Mouse (Mus musculus) thymus, adult 2 months (tissue): ENCODE results near the gene Cox4i2. TPM values are rescaled to one million over a fixed set of nuclear protein-coding genes. Genes with fewer than 3 reads are reported as not detected.

Experiments used
- DNase-seq: peaks from one replicate; pipeline ENCODE4 v3.0.0; 2021
- H3K27ac ChIP-seq: fragments of 200-500 bp; 2 replicates; pipeline ENCODE4 v1.5.1; 2012; ENCODE audit warnings: low read length, control low read depth; ENCODE audit not compliant: control insufficient read depth, insufficient read depth
- H3K27me3 ChIP-seq: fragments of 200-500 bp; 2 replicates; pipeline ENCODE4 v1.6.1; 2012; ENCODE audit warnings: mild to moderate bottlenecking, low read length, moderate library complexity, mixed read lengths; ENCODE audit not compliant: control insufficient read depth, insufficient read depth
- H3K36me3 ChIP-seq: fragments of 200-500 bp; 2 replicates; pipeline ENCODE4 v1.6.1; 2012; ENCODE audit warnings: mild to moderate bottlenecking, low read length, moderate library complexity; ENCODE audit not compliant: control insufficient read depth, insufficient read depth
- H3K4me1 ChIP-seq: fragments of 200-500 bp; replicated peaks from 2 replicates; pipeline ENCODE4 v1.6.1; 2012; ENCODE audit warnings: low read length; ENCODE audit not compliant: control insufficient read depth, insufficient read depth
- H3K4me3 ChIP-seq: fragments of 200-500 bp; 2 replicates; pipeline ENCODE4 v1.5.1; 2012; ENCODE audit warnings: mild to moderate bottlenecking, low read length, control low read depth, moderate library complexity; ENCODE audit not compliant: control insufficient read depth, insufficient read depth
- CTCF ChIP-seq: fragments of 200-500 bp; IDR thresholded peaks from 2 replicates; pipeline ENCODE4 v1.5.1; 2012; ENCODE audit warnings: mild to moderate bottlenecking, control low read depth, low read length, moderate library complexity, borderline replicate concordance; ENCODE audit not compliant: control insufficient read depth, poor library complexity, insufficient read depth; ENCODE audit errors: extremely low read depth
- POLR2A ChIP-seq: fragments of 200-500 bp; IDR thresholded peaks from 2 replicates; pipeline ENCODE4 v1.6.1; 2012; ENCODE audit warnings: mild to moderate bottlenecking, low read length, control low read depth, moderate library complexity; ENCODE audit not compliant: control insufficient read depth, poor library complexity, insufficient read depth; ENCODE audit errors: extremely low read depth
- WGBS: fragments of 180-500 bp; shearing (Covaris S2); methylation state at CpG from one replicate; pipeline ENCODE4 v1.1.7; 2018; 5-methylcytosine and 5-hydroxymethylcytosine counted together
- polyA plus RNA-seq: library from polyadenylated mRNA; depleted of rRNA; stranded (reverse); fragments of >200 nt; gene quantifications from 2 replicates; pipeline ENCODE4 v1.2.3, GENCODE M21; 2012

The Cox4i2 gene
- polyA plus RNA-seq, 1 experiment: 1.9 TPM

DNA sequence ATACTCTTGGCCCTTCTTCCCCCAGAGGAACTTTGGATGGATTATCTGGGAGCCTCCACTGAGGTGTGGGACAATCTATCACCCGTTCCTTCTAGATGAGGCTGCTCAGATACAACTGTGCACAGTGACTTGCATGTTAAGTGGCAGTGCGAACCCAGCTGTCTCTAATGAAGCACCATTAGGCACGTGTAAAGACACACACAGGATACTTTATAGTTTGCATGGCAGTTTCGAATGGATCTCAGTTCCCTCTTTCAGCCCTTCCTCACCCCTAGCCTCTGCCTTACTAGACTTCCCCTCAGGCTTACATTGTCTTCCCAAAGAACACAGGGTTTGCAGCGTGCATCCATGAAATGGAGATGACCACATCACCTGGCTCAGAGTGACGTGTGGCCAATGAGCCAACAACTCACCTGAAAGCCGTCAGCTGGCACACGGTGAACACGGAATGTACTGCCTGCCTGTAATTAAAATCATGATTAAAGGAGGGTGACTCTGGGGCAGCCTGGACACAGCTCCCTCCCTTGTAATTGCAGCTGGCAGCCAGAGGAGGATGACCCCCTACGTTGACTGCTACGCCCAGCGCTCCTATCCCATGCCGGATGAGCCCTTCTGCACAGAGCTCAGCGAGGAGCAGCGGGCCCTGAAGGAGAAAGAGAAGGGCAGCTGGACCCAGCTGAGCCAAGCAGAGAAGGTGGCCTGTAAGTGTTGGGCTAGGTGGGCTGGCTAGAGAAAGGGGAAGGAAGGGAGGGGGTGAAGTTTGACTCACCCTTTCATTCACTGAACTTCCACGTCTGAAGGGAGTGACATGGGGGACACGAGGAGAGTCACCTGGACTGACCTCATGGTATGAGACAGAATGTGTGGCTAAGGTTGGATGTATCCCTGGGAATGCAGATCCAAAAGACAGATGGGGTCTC lies 2.8 kb downstream of the Cox4i2 start:
- Histone ChIP-seq H3K4me1 (peaks cover 12% of the 10 kb centered on the region), H3K27ac (no peak overlapping the region), H3K27me3 (no peaks in the 10 kb centered on the region), H3K4me3 (no peak overlapping the region), H3K36me3 (no peaks in the 10 kb centered on the region)
- TF ChIP-seq CTCF (no peak), POLR2A (no peak)
- 75% methylated on average over 17 of the region's 17 CpGs for WGBS
- DNase-seq: no peak

- H3K36me3 ChIP-seq: no peaks in the 10 kb centered on the region
- H3K4me3 ChIP-seq: no peak overlapping the region
- H3K4me1 ChIP-seq: peaks cover 12% of the 10 kb centered on the region
- TF ChIP-seq POLR2A: no peak
- TF ChIP-seq CTCF: no peak
- no peak for DNase-seq
- WGBS: 59% methylated on average over 2 of the region's 2 CpGs
- H3K27me3 ChIP-seq: no peaks in the 10 kb centered on the region
- no peak overlapping the region for H3K27ac ChIP-seq
These were observed 3.5 kb downstream of the Cox4i2 start for GRCm38 (mm10) chr2:152757478-152757877.

DNA sequence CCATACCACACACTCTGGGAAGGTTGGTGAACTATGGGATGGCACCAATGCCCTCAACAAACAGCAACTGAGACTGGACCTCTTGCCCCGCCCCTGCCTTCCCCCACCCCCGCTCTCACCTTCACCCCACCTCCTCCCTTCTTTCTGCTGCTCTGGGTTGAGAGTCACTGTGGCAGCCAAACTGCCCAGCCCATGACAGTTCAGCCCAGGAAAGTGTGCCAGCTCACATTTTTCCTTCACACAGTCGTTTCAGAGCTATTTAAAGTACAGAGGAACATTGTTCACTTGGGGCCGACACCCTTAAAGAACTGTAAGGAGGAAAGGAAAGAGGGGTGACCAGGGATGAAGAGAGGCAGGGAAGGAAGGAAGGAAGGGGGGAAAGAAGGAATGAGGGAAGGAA lies 4.4 kb downstream of the Cox4i2 start:
- Histone ChIP-seq H3K4me3 (no peak overlapping the region), H3K27me3 (no peaks in the 10 kb centered on the region), H3K4me1 (peaks cover 12% of the 10 kb centered on the region), H3K27ac (no peak overlapping the region), H3K36me3 (no peaks in the 10 kb centered on the region)
- WGBS: 62% methylated on average over 4 of the region's 4 CpGs
- no peak for TF ChIP-seq POLR2A
- no peak for TF ChIP-seq CTCF
- no peak for DNase-seq

DNA sequence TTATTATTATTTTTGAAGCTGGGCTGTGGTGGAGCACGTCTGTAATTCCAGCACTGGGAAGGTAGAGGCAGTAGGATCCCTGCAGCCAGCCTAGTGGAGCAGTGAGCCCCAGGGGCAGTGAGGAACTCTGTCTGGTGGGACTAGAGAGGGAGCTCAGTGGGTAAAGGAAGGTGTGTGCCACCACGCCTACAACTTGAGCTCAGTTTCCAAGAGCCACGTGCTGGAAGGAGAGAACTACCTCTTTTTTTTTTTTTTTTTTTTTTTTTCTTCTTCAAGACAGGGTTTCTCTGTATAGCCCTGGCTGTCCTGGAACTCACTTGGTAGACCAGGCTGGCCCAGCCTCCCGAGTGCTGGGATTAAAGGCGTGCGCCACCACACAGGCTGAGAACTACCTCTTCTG lies 9.3 kb downstream of the Cox4i2 start:
- H3K4me1 ChIP-seq: peaks cover 25% of the 10 kb centered on the region
- 76% methylated on average over 6 of the region's 6 CpGs for WGBS
- no peak overlapping the region for H3K27ac ChIP-seq

GRCm38 (mm10) chr2:152764172-152765044 lies 10.4 kb downstream of the Cox4i2 start:
- H3K4me3 ChIP-seq: no peak overlapping the region
- WGBS: 85% methylated on average over 14 of the region's 14 CpGs
- no peaks in the 10 kb centered on the region for H3K36me3 ChIP-seq

More for the DNA sequence above, 9.3 kb downstream of the Cox4i2 start:
- Histone ChIP-seq H3K4me3 (no peak overlapping the region), H3K36me3 (no peaks in the 10 kb centered on the region), H3K27me3 (no peaks in the 10 kb centered on the region)
- TF ChIP-seq POLR2A (no peak), CTCF (no peak)
- no peak for DNase-seq

DNA sequence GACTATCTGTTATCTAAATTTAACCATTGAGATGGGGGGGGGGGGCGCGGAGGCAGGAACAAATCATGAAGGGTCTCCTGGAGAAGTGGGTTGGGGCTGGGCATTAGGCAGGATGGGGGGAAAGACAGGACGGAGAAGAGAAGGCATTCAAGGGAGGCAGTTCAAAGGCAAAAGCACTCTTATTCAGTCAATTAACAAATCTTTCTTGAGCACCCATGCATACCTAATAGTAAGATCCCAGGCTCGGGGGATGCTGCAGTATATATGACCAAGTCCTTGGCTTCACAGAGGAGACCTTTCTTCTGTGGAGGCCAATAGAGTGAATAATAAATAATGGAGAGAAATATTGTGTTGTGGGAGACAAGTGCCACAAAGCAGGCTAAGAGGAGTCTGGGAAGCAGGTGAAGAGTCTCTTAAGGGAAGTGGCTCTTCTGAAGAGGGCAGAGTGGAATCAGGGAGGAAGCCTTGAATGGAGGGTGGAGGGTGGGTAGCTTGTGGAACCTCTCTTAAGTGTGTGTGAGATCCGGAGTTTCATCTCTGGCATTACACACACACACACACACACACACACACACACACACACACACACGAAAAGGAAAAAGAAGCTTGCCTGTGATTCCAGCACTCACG lies 11.2 kb downstream of the Cox4i2 start:
- no peaks in the 10 kb centered on the region for H3K36me3 ChIP-seq
- H3K27me3 ChIP-seq: no peaks in the 10 kb centered on the region
- no peak overlapping the region for H3K4me3 ChIP-seq
- H3K27ac ChIP-seq: no peak overlapping the region
- WGBS: 88% methylated on average over 7 of the region's 7 CpGs
- no peak for DNase-seq
- TF ChIP-seq CTCF (no peak), POLR2A (no peak)
- peaks cover 29% of the 10 kb centered on the region for H3K4me1 ChIP-seq

More at GRCm38 (mm10) chr2:152764172-152765044, 10.4 kb downstream of the Cox4i2 start:
- no peak for DNase-seq
- Histone ChIP-seq H3K27me3 (no peaks in the 10 kb centered on the region), H3K4me1 (peaks cover 25% of the 10 kb centered on the region), H3K27ac (no peak overlapping the region)
- TF ChIP-seq CTCF: no peak
- TF ChIP-seq POLR2A: no peak
